Mouse (Mus musculus) kidney, adult 8-10 months (tissue): ENCODE data around the gene Olfr460.
"Not testable (repeated sequence)": the region's sequence is repeated elsewhere in the genome, so short reads cannot be mapped to it uniquely, and the experiment has no call there.

Experiments
- DNase-seq, 2 experiments: peaks; one replicate each; pipeline ENCODE4 v3.0.0; 2022

Olfr460 gene

GRCm38 (mm10) chr6:40569187-40569586 lies at the start of gene Olfr460:
Gene Olfr460 (plus strand): TSS chr6:40569487.
- no peak for DNase-seq

GRCm38 (mm10) chr6:40544690-40545089 lies 24.6 kb upstream of the Olfr460 start:
- DNase-seq = no peak

- no peak for DNase-seq
These were observed 14.3 kb upstream of the Olfr460 start, which contains the start of gene Olfr461 for GRCm38 (mm10) chr6:40554950-40555349. Gene Olfr461 (minus strand): TSS chr6:40555050.

DNA sequence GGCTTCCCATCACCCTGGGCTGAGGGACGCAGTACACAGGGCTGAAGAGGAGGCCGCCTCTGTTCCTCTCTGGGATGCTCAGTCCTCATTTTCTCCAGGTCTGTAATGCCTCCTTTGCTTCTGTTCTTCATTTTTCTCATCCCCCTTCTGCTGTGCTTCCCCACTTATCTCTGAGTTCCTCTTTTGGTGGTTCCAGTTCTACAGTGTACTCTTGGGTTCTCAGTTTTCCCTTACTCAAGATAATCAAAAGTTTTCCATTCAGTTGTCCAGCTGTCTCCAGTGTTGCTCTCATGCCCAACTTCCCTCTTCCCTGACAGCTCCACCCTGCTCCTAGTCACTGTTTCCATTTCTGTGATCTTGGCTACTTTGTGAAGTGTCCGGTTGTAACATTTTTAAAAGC lies 4.3 kb downstream of the Olfr460 start:
- no peak for DNase-seq

- DNase-seq = no peak
These were observed 7.0 kb downstream of the Olfr460 start for GRCm38 (mm10) chr6:40576305-40576704.

DNA sequence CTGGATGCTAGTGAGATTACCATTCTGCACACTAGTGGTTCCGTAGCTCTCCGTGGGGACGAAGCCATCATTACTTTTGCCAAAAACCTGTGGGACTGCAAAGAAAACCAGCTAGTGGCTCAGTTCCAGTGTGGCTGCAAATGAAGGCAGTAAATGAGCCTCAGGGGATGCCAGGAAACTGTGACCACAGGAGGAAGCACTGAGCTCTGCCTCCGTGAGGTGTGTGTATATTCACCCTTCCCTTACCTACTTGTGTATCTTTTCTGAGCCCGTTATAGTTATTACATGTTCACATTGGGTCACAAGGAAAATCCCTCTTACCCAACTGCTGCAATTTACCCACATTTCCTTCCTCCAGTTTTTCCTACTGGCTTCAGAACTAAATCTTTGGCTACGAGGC lies 15.0 kb downstream of the Olfr460 start:
- DNase-seq = no peak

DNA sequence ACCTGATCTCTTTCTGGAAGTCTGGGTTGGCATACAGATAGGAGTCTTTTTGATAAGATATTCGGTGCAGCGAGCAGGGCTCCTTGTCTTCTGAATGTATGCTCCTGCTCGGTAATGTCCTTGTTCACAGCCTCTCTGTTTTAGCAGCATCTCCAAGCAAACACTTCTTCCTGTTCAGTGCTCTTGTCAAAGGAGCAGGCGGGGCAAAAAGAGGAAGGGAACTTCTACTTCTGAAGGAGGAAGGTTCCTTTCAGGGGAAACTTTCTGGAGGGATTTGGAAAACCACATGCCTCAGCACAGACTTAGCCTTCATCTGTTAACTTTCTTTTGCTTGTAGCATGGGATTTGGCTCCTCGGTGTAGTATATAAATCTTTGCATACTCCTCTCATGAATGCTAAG lies 16.4 kb downstream of the Olfr460 start, which contains the start of gene Clec5a:
Gene Clec5a (minus strand): TSS at position 177 of the 400 bp plus-strand sequence.
- DNase-seq = no peak

DNA sequence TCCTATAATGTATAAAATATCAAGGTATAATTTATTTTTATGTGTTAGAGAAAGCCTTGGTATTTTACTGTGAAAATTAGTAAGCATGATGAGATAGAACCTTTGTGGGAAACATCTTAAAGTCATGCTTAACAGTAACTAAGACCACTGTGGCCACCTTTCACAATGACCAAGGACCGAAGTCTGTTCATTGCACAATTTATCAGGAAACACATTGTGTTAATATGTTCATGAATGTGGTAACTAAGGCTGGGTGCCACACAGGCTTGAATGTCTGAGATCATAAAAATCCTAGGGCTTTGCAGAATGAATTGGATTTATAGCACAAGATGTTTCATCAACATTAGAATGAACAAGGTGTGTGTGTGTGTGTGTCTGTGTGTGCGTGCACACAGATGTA lies 19.1 kb downstream of the Olfr460 start:
- no peak for DNase-seq

DNA sequence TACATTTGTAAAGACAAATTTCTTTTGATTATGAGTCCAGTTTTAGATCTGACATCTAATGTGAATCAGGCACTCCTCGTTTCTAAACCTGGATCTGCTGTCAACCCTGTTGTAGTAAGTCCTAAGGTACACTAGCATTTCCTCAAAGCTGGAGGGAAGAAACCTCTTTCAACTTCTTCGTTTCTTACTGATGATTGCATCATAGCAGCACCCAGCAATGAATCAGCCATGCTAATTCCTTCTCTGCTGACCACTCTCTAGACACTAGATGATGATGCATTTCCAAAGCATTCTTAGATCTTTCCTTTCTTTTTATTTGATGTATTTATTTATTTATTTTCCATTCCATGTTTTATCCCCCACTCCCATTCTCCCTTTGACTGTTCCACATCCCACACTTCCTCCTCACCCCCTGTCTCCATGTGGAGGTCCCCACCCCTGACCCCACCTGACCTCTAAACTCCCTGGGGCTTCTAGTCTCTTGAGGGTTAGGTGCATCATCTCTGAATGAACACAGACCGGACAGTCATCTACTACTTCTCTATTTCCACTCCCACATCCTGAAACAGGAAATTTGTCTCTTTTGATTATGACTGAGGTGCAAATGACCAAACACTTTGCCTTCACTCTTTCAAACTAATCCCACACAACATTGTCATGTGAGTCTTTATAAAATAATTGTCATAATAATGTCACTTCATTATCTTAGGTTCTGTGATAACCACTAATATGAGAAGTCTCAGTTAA lies 25.7 kb downstream of the Olfr460 start:
- no peak for DNase-seq

GRCm38 (mm10) chr6:40598546-40598945 lies 29.3 kb downstream of the Olfr460 start:
- not testable (repeated sequence) for DNase-seq

DNA sequence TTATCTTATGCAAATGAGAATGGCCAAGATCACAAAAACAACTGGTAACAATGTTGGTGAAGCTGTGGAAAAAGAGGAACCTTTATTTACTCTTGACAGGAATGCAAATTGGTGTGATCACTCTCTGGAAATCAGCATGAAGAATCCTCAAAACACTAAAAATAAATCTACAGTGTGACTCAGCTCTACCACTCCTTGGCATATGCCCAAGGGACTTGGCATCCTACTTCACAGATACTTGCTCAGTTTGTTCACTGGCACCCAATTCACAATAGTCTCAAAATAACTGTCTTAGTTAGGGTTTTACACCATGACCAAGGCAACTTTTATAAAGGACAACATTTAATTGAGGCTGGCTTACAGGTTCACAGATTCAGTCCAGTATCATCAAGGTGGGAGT lies 38.1 kb downstream of the Olfr460 start:
- DNase-seq = no peak

GRCm38 (mm10) chr6:40610244-40610643 lies 41.0 kb downstream of the Olfr460 start:
- DNase-seq = no peak

DNA sequence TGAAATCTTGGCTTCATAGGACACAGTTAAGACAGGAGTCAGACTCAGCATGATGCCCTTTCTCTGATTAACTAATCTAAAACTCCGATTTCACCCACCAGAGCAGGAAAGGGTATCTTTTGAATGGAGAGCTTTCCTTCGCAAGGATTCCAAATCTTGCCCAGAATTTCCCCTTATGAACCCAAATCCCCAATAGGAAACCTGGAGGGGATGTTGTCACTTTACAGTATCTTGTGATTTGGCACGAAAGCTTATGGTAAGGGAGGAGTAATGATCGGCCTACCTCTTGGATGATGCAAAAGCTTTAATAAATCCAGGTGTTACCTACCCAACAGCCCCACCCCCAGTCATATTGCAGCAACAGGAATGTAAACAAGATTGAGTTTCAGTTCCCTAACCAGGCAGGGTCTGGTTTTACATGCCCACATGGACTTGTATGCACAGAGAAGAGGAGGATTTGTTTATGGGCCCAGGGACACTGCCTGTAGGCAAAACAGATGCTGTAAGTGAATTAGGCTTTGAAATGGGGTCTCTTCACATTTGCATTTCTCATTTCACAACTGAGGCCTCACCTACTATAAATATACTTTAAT lies 44.1 kb downstream of the Olfr460 start, which contains the start of gene Tas2r138:
Gene Tas2r138 (minus strand): TSS at position 51 of the 593 bp plus-strand sequence.
- no peak for DNase-seq

DNA sequence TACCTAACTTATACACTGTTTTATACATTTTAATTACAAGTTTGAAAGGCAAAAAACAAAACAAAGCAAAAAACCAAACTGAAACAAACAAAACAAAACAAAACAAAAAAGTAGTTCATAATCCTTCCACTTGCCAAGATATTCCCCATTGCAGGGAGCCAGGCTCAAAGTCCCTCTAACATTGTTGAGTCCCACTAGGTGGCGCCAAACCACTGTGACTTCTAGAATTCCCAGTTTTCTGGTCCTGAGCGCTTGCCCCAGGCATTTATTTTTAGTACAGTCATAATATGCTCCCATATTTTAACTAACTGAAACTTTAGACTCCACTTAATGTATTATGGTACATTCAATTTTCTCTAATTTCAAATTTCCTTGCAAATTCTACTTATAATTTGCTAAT lies 48.7 kb downstream of the Olfr460 start:
- DNase-seq = peak; percentile 32 to 75
